Mouse (Mus musculus): ENCODE data around the gene Hsd11b1.

DNA sequence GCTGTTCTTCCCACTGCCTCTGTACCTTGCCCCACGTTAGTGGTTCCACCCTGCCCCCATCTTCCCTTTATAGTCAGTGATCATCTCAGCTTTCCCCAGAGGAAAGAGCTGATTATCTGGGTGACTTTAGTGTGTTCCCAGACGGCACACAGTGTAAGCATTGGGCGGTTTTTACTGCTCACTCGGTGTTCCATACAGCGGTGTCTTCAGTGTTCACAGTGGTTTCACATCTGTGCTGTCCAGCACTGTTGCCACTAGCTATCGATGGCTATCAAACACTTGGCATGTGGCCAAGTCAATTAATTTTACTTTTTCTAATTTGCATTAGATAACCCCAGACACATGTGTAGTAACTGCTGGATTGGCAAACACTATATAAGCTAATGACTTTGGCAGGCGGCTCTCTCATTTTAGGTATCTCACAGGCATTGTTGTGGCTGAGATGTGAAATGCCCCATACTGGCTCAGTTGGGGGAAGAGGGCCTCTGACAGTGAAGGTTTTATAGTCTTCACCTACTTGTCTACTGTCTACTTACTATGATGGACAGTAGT lies 20.4 kb upstream of the Hsd11b1 start:
- TF ChIP-seq POLR2A (IDR thresholded peaks at IDR 0.05; ENCODE audit: borderline replicate concordance, low read depth, low read length) (no peak), CTCF (IDR thresholded peaks at IDR 0.05; ENCODE audit: low read depth, low read length) (no peak)

All from bone marrow macrophage, adult 2 months (primary cell).